In the genomic region with DNA sequence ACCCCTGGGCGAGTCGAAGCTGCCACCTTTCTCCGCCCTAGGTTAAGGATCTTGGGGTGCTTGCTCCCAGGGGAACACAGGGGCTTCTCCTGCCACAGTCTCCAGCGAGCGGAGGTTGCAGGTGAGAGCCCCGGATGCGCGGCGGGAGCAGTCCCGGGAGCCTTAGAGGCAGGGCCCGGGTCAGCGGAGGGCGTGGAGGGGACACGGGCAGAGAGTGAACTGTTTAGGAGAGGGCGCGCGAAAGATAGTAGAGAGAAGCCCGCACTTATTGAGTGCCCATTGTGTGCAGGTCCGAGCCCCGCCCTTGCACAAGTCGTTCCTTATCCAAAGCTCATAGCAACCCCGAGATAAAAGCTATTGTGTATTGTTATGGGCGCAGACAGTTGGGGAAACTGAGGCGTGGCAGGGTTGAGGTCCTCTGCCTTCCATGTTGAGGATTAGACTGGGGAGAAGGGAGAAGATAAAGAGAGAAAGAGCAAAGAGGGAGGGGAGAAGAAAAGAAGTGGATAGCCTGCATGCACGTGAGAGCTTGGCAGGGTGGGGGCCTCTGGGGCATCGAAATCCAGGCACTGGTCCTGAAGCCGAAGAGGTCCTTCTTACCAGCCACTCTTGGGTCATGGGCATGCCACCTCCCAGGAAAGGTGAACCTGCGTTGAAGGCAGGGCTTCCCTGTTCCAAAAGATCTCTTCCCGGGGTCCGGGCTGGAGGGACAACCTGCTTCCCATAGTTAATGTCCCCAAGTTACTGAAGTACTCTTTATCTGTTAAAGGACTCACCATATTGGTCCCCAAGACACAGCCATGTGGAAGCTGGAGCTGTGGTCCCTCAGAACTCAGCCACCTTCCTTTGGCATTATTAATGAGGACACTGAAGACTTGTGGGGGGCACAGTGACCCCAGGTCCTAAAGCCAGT, we compare ENCODE assay signal across 7 mouse cellular contexts. TPM values are rescaled to one million over a fixed set of nuclear protein-coding genes. Genes with fewer than 3 reads are reported as not detected.
DNase-seq lines count a peak whose midpoint lies in the region; ATAC-seq lines count a peak whose summit lies in the region.

No protein-coding gene starts in this region.

- peak overlapping the region; percentile 77 for H3K9ac ChIP-seq in embryonic facial prominence, embryonic 15.5 days
- peak overlapping the region; percentile 84 for H3K9ac ChIP-seq in intestine, embryonic 16.5 days (ENCODE audit: low read depth, low read length)

- H3K27me3 ChIP-seq in megakaryocyte, embryonic 14.5 days (replicated peaks) = peaks cover 98% of the 10 kb centered on the region
- no peaks in the 10 kb centered on the region for H3K27me3 ChIP-seq in embryonic facial prominence, embryonic 15.5 days
- H3K27me3 ChIP-seq in intestine, embryonic 16.5 days (replicated peaks; ENCODE audit: control insufficient read depth, insufficient read depth, low read length) = no peaks in the 10 kb centered on the region

- peaks cover 40% of the 10 kb centered on the region for H3K4me1 ChIP-seq in megakaryocyte, embryonic 14.5 days
- peaks cover 43% of the 10 kb centered on the region for H3K4me1 ChIP-seq in embryonic facial prominence, embryonic 15.5 days
- H3K4me1 ChIP-seq in intestine, embryonic 16.5 days (ENCODE audit: control insufficient read depth, insufficient read depth, low read length) = peaks cover 32% of the 10 kb centered on the region

- H3K36me3 ChIP-seq in megakaryocyte, embryonic 14.5 days (replicated peaks; ENCODE audit: low read length) = no peaks in the 10 kb centered on the region
- no peaks in the 10 kb centered on the region for H3K36me3 ChIP-seq in embryonic facial prominence, embryonic 15.5 days
- H3K36me3 ChIP-seq in intestine, embryonic 16.5 days (ENCODE audit: control insufficient read depth, insufficient read depth, low read length) = no peaks in the 10 kb centered on the region

- no peak overlapping the region for H3K27ac ChIP-seq in embryonic facial prominence, embryonic 15.5 days (replicated peaks)
- H3K27ac ChIP-seq in intestine, embryonic 16.5 days (ENCODE audit: low read length) = peak overlapping the region; percentile 76

- peak; percentile 13 to 48 for DNase-seq in lung, postnatal 4 days
- DNase-seq in layer of hippocampus, adult 11-12 months (ENCODE audit: low spot score) = no peak

- no peaks in the 10 kb centered on the region for H3K9me3 ChIP-seq in megakaryocyte, embryonic 14.5 days
- no peaks in the 10 kb centered on the region for H3K9me3 ChIP-seq in embryonic facial prominence, embryonic 15.5 days (replicated peaks)
- H3K9me3 ChIP-seq in intestine, embryonic 16.5 days (ENCODE audit: control insufficient read depth, low read length) = no peaks in the 10 kb centered on the region

- peak overlapping the region; percentile 93 for H3K4me3 ChIP-seq in megakaryocyte, embryonic 14.5 days (replicated peaks)
- peak overlapping the region; percentile 65 for H3K4me3 ChIP-seq in embryonic facial prominence, embryonic 15.5 days (replicated peaks)
- H3K4me3 ChIP-seq in intestine, embryonic 16.5 days (ENCODE audit: low read length) = peak overlapping the region; percentile 73

- H3K4me2 ChIP-seq in embryonic facial prominence, embryonic 15.5 days (replicated peaks) = peak overlapping the region; percentile 96
- H3K4me2 ChIP-seq in intestine, embryonic 16.5 days (ENCODE audit: low read depth, low read length) = peak overlapping the region; percentile 94

- WGBS in embryonic facial prominence, embryonic 15.5 days = 15% methylated on average over 30 of the region's 30 CpGs
- 7% methylated on average over 30 of the region's 30 CpGs for WGBS in intestine, embryonic 16.5 days

- ATAC-seq in megakaryocyte, adult 5-6 weeks (ENCODE audit: poor library complexity, severe bottlenecking) = no peak
- ATAC-seq in embryonic facial prominence, embryonic 15.5 days (ENCODE audit: insufficient number of reproducible peaks, low FRiP score, low TSS enrichment, low read depth) = no peak
- ATAC-seq in intestine, embryonic 16.5 days = no peak
- no peak for ATAC-seq in megakaryocyte-erythroid progenitor cell, adult 5-6 weeks (replicated peaks; ENCODE audit: low FRiP score, low TSS enrichment, poor library complexity, severe bottlenecking)

RNA-seq across cellular contexts. Expression of gene Gdpd5, which starts 1.1 kb away (rescaled TPM):
- polyA plus RNA-seq in megakaryocyte, embryonic 14.5 days (2012; ENCODE audit: insufficient read depth, low replicate concordance) = 3.7 TPM in 1 of 2 replicates, not detected in the other
- total RNA-seq in megakaryocyte, adult 5-6 weeks (2015) = 0.96 and 3.5 TPM in 2 replicates
- 0.70 and 1.0 TPM in 2 replicates for total RNA-seq in megakaryocyte, adult 5-6 weeks (2017)
- 15.1 and 17.5 TPM in 2 replicates for polyA plus RNA-seq in embryonic facial prominence, embryonic 15.5 days (2015; fragmentation: Nextera tagmentation; extraction: Ambion mirVana)
- polyA plus RNA-seq in intestine, embryonic 16.5 days (2015; fragmentation: Nextera tagmentation; extraction: Ambion mirVana) = 17.1 and 17.5 TPM in 2 replicates
- total RNA-seq in megakaryocyte-erythroid progenitor cell, adult 5-6 weeks (2014; fragmentation: Nextera tagmentation) = 0.30 TPM in 1 of 2 replicates, not detected in the other
- total RNA-seq in megakaryocyte-erythroid progenitor cell, adult 5-6 weeks (2017) = 0.14 TPM in 1 of 2 replicates, not detected in the other

RNA-seq across cellular contexts. Expression of gene Serpinh1, which starts 29.3 kb away (rescaled TPM):
- 0.09 TPM in 1 of 2 replicates, not detected in the other for polyA plus RNA-seq in megakaryocyte, embryonic 14.5 days (2012; ENCODE audit: insufficient read depth, low replicate concordance)
- 0.23 and 0.76 TPM in 2 replicates for total RNA-seq in megakaryocyte, adult 5-6 weeks (2015)
- 0.37 and 0.73 TPM in 2 replicates for total RNA-seq in megakaryocyte, adult 5-6 weeks (2017)
- polyA plus RNA-seq in embryonic facial prominence, embryonic 15.5 days (2015; fragmentation: Nextera tagmentation; extraction: Ambion mirVana) = 2,130 and 2,205 TPM in 2 replicates
- polyA plus RNA-seq in intestine, embryonic 16.5 days (2015; fragmentation: Nextera tagmentation; extraction: Ambion mirVana) = 903 and 983 TPM in 2 replicates
- not detected in 2 replicates for total RNA-seq in megakaryocyte-erythroid progenitor cell, adult 5-6 weeks (2014; fragmentation: Nextera tagmentation)
- total RNA-seq in megakaryocyte-erythroid progenitor cell, adult 5-6 weeks (2017) = not detected in 2 replicates

Comparison
In these comparisons a context has a peak if more than half of its experiments do, and no peak if none do; other contexts are left out.
1. RNA of gene Serpinh1, which starts 29.3 kb away (polyA plus RNA-seq): 2,130 to 2,205 TPM in embryonic facial prominence, embryonic 15.5 days and 903 to 983 TPM in intestine, embryonic 16.5 days; 0.09 TPM in megakaryocyte, embryonic 14.5 days; every median in the first group is over 100 times any median in the second.
2. Peak in every context shown above with its lines, with median percentiles within 50 percentile points of each other: H3K4me3 ChIP-seq.